Mouse (Mus musculus): ENCODE results near the gene Rad51d.

- TF ChIP-seq EP300 (IDR thresholded peaks at IDR 0.05; ENCODE audit: low read depth) (no peak), CTCF (IDR thresholded peaks at IDR 0.05; ENCODE audit: low read depth) (no peak)
Measured at GRCm38 (mm10) chr11:82921691-82922090, 31.3 kb upstream of the Rad51d start.

Measured in liver, embryonic 14.5 days (tissue).